Mouse (Mus musculus) retina, embryonic 14.5 days (tissue): ENCODE data around the gene Spock1.

ENCODE experiments used
- DNase-seq: peaks from one replicate; pipeline ENCODE4 v3.0.0-alpha.2; 2015; ENCODE audit warnings: low spot score

Spock1 gene

GRCm38 (mm10) chr13:57908266-57908582 is at the start of gene Spock1:
Gene Spock1 (minus strand): TSS chr13:57908332.
- DNase-seq = peak; percentile 96

- DNase-seq = no peak
These were observed 42.0 kb upstream of the Spock1 start for GRCm38 (mm10) chr13:57950091-57950490.

- no peak for DNase-seq
These were observed 41.4 kb upstream of the Spock1 start for GRCm38 (mm10) chr13:57949513-57949912.

- no peak for DNase-seq
These were observed 37.1 kb upstream of the Spock1 start for GRCm38 (mm10) chr13:57945197-57945596.

GRCm38 (mm10) chr13:57944434-57944833 is 36.3 kb upstream of the Spock1 start:
- DNase-seq = no peak

- DNase-seq = no peak
These were observed 35.8 kb upstream of the Spock1 start for GRCm38 (mm10) chr13:57943900-57944299.

- DNase-seq = peak; percentile 34
These were observed 29.5 kb upstream of the Spock1 start for GRCm38 (mm10) chr13:57937463-57938229.

GRCm38 (mm10) chr13:57931998-57932397 is 23.9 kb upstream of the Spock1 start:
- DNase-seq = no peak

GRCm38 (mm10) chr13:57931376-57931775 is 23.2 kb upstream of the Spock1 start:
- DNase-seq = no peak

- DNase-seq = no peak
These were observed 22.6 kb upstream of the Spock1 start for GRCm38 (mm10) chr13:57930720-57931119.

GRCm38 (mm10) chr13:57930283-57930682 is 22.2 kb upstream of the Spock1 start:
- DNase-seq = no peak

- DNase-seq = no peak
These were observed 11.8 kb upstream of the Spock1 start for GRCm38 (mm10) chr13:57919947-57920346.

- no peak for DNase-seq
These were observed 3.0 kb upstream of the Spock1 start for GRCm38 (mm10) chr13:57911171-57911570.

- no peak for DNase-seq
These were observed 485 bp downstream of the Spock1 start for GRCm38 (mm10) chr13:57907428-57908265.

- no peak for DNase-seq
These were observed 13.5 kb downstream of the Spock1 start for GRCm38 (mm10) chr13:57894597-57894996.

- DNase-seq = peak; percentile 37
These were observed 18.4 kb downstream of the Spock1 start for GRCm38 (mm10) chr13:57889708-57890107.

- DNase-seq = peak; percentile 67
These were observed 19.1 kb downstream of the Spock1 start for GRCm38 (mm10) chr13:57889050-57889449.

- no peak for DNase-seq
These were observed 28.3 kb downstream of the Spock1 start for GRCm38 (mm10) chr13:57879817-57880216.

GRCm38 (mm10) chr13:57878797-57879196 is 29.3 kb downstream of the Spock1 start:
- no peak for DNase-seq

- no peak for DNase-seq
These were observed 30.4 kb downstream of the Spock1 start for GRCm38 (mm10) chr13:57877782-57878181.

- no peak for DNase-seq
These were observed 31.2 kb downstream of the Spock1 start for GRCm38 (mm10) chr13:57876966-57877365.

- no peak for DNase-seq
These were observed 38.1 kb downstream of the Spock1 start for GRCm38 (mm10) chr13:57870058-57870457.

- peak; percentile 62 for DNase-seq
These were observed 40.5 kb downstream of the Spock1 start for GRCm38 (mm10) chr13:57867586-57867985.
